17 mouse cellular contexts compared by ENCODE assay signal in the genomic region with DNA sequence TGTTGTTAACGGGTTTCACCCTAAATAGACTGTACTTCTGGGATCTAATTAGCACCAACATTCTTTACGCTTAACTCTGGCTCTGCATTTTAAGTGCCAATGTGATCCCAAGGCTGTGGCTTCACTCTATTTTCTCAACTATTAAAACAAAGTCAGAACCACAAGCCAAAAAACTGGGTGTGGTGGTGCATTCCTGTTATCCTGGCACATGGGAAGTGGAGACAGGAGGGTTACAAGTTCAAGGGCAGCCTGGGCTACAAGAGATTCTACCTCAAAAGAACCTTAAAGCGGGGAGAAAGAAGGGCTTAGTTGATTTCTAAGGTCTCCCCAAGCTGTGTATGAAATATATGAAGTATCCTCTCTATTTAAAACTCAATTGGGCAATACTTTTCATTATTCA.
"Had no signal": no experiment of that assay in that cellular context is flagged by ENCODE, and none has a peak within 500 bp of the region (broad histone marks: within the 10 kb centered on the region; RNA-seq: fewer than 3 reads in every experiment).

No protein-coding gene starts in this region.

- H3K4me1 ChIP-seq: lung, embryonic 15.5 days; midbrain, embryonic 13.5 days; midbrain, embryonic 15.5 days; neural tube, embryonic 12.5 days; stomach, embryonic 15.5 days had no signal

- H3K4me2 ChIP-seq: lung, embryonic 15.5 days; midbrain, embryonic 11.5 days; midbrain, embryonic 13.5 days; midbrain, embryonic 15.5 days; neural tube, embryonic 12.5 days; stomach, embryonic 15.5 days had no signal

- H3K4me3 ChIP-seq: lung, embryonic 15.5 days; megakaryocyte, embryonic 14.5 days; midbrain, embryonic 13.5 days; midbrain, embryonic 15.5 days; neural tube, embryonic 12.5 days; stomach, embryonic 15.5 days had no signal

- H3K9me3 ChIP-seq: lung, embryonic 15.5 days; megakaryocyte, embryonic 14.5 days; midbrain, embryonic 13.5 days; midbrain, embryonic 15.5 days; neural tube, embryonic 12.5 days; stomach, embryonic 15.5 days had no signal

- H3K9ac ChIP-seq: lung, embryonic 15.5 days; midbrain, embryonic 13.5 days; midbrain, embryonic 15.5 days; neural tube, embryonic 12.5 days; stomach, embryonic 15.5 days had no signal

- H3K36me3 ChIP-seq: midbrain, embryonic 15.5 days had no signal

- H3K27me3 ChIP-seq: lung, embryonic 15.5 days; megakaryocyte, embryonic 14.5 days; midbrain, embryonic 13.5 days; midbrain, embryonic 15.5 days; neural tube, embryonic 12.5 days; stomach, embryonic 15.5 days had no signal

- DNase-seq: lung, adult 2 months; lung, postnatal 14 days; lung, postnatal 36 days; right cerebral cortex, postnatal 14 days; thymus, adult 2 months; thymus, postnatal 25 days; thymus, postnatal 4 days had no signal

- ATAC-seq: lung, postnatal 0 days; midbrain, embryonic 13.5 days; midbrain, embryonic 15.5 days had no signal

- H3K27ac ChIP-seq: lung, embryonic 15.5 days; macrophage; midbrain, embryonic 13.5 days; midbrain, embryonic 15.5 days; neural tube, embryonic 12.5 days; stomach, embryonic 15.5 days; stomach, postnatal 0 days had no signal
